In genomic region chr9:85717336-85717735, GRCm38 (mm10) we compare ENCODE assay signal across 25 mouse cellular contexts.
"Had no signal": no experiment of that assay in that cellular context is flagged by ENCODE, and none has a peak within 500 bp of the region (broad histone marks: within the 10 kb centered on the region; RNA-seq: fewer than 3 reads in every experiment).

No protein-coding gene starts in this region.

- H3K9ac ChIP-seq: heart, embryonic 12.5 days; hindbrain, embryonic 12.5 days; hindbrain, embryonic 14.5 days; intestine, embryonic 15.5 days; limb, embryonic 12.5 days had no signal

- H3K4me3 ChIP-seq: gastrocnemius, adult 2 months; heart, embryonic 10.5 days; heart, embryonic 12.5 days; hindbrain, embryonic 10.5 days; hindbrain, embryonic 12.5 days; intestine, embryonic 15.5 days; layer of hippocampus, adult 2 months; left cerebral cortex, adult 2 months; limb, embryonic 10.5 days; limb, embryonic 12.5 days had no signal

- H3K4me2 ChIP-seq: heart, embryonic 12.5 days; hindbrain, embryonic 12.5 days; hindbrain, embryonic 14.5 days; intestine, embryonic 15.5 days; limb, embryonic 12.5 days had no signal

- DNase-seq: gastrocnemius, adult 2 months; gastrocnemius, postnatal 10 days; gastrocnemius, postnatal 25 days; heart, adult 18-20 months; heart, postnatal 10 days; heart, postnatal 4 days; kidney, adult 18-20 months; kidney, adult 9 months; kidney, postnatal 10 days; kidney, postnatal 25 days; kidney, postnatal 4 days; liver had no signal

- ATAC-seq: hindbrain, embryonic 16.5 days; inflammation-experienced regulatory T-cells, adult 6 months; intestine, embryonic 15.5 days; intestine, postnatal 0 days had no signal

- H3K27ac ChIP-seq: gastrocnemius, adult 2 months; heart, embryonic 10.5 days; hindbrain, embryonic 10.5 days; hindbrain, embryonic 12.5 days; hindbrain, embryonic 14.5 days; intestine, embryonic 15.5 days; layer of hippocampus, adult 2 months; left cerebral cortex, adult 2 months; limb, embryonic 10.5 days; limb, embryonic 12.5 days had no signal

- H3K4me1 ChIP-seq: heart, embryonic 10.5 days; heart, embryonic 12.5 days; hindbrain, embryonic 10.5 days; hindbrain, embryonic 12.5 days; intestine, embryonic 15.5 days; limb, embryonic 10.5 days; limb, embryonic 12.5 days had no signal

- H3K27me3 ChIP-seq: heart, embryonic 12.5 days; hindbrain, embryonic 12.5 days; intestine, embryonic 15.5 days; limb, embryonic 12.5 days had no signal

- H3K9me3 ChIP-seq: heart, embryonic 10.5 days; heart, embryonic 12.5 days; hindbrain, embryonic 10.5 days; hindbrain, embryonic 12.5 days; intestine, embryonic 15.5 days; limb, embryonic 10.5 days; limb, embryonic 12.5 days had no signal
